Mouse (Mus musculus) kidney, adult 2 months (tissue): ENCODE measurements around the gene AC192777.2. TPM values are rescaled to one million over a fixed set of nuclear protein-coding genes. Genes with fewer than 3 reads are reported as not detected.
"Not testable (repeated sequence)": the region's sequence is repeated elsewhere in the genome, so short reads cannot be mapped to it uniquely, and the experiment has no call there.

Source experiments
- DNase-seq: peaks from one replicate; pipeline ENCODE4 v3.0.0; 2021
- H3K27ac ChIP-seq: fragments of 200-500 bp; 2 replicates; pipeline ENCODE4 v1.5.1; 2012; ENCODE audit warnings: low read depth, low read length, control low read depth, inconsistent platforms; ENCODE audit not compliant: insufficient read depth
- H3K27me3 ChIP-seq: fragments of 200-500 bp; replicated peaks from 2 replicates; pipeline ENCODE4 v1.6.1; 2012; ENCODE audit warnings: mild to moderate bottlenecking, moderate library complexity, low read length, inconsistent platforms; ENCODE audit not compliant: control insufficient read depth, insufficient read depth
- H3K36me3 ChIP-seq: fragments of 200-500 bp; 2 replicates; pipeline ENCODE4 v1.6.1; 2012; ENCODE audit warnings: mild to moderate bottlenecking, moderate library complexity, low read length, inconsistent platforms; ENCODE audit not compliant: control insufficient read depth, insufficient read depth
- H3K4me1 ChIP-seq: fragments of 200-500 bp; 2 replicates; pipeline ENCODE4 v1.6.1; 2011; ENCODE audit warnings: low read length; ENCODE audit not compliant: control insufficient read depth, insufficient read depth
- H3K4me3 ChIP-seq: fragments of 200-500 bp; 2 replicates; pipeline ENCODE4 v1.5.1; 2011; ENCODE audit warnings: mild to moderate bottlenecking, low read depth, low read length, control low read depth; ENCODE audit not compliant: insufficient read depth
- WGBS: fragments of 180-500 bp; shearing (Covaris S2); methylation state at CpG from one replicate; pipeline ENCODE4 v1.1.7; 2018; 5-methylcytosine and 5-hydroxymethylcytosine counted together
- polyA plus RNA-seq: library from polyadenylated mRNA; depleted of rRNA; stranded (reverse); fragments of >200 nt; gene quantifications from 2 replicates; pipeline ENCODE4 v1.2.3, GENCODE M21; 2012; rRNA removed

AC192777.2 gene
- not detected in 2 replicates for polyA plus RNA-seq

- 81% methylated on average over 1 of the region's 1 CpGs for WGBS
- H3K4me1 ChIP-seq, H3K27me3 ChIP-seq, DNase-seq, H3K36me3 ChIP-seq, H3K27ac ChIP-seq, H3K4me3 ChIP-seq: not testable (repeated sequence)
Observed at GRCm38 (mm10) chr17:40095150-40095549, at the start of gene AC192777.2. Gene AC192777.2 (plus strand): TSS chr17:40095450.

- 72% methylated on average over 6 of the region's 6 CpGs for WGBS
- not testable (repeated sequence) for H3K4me3 ChIP-seq, H3K27ac ChIP-seq, H3K4me1 ChIP-seq, DNase-seq, H3K27me3 ChIP-seq, H3K36me3 ChIP-seq
Observed at GRCm38 (mm10) chr17:40116172-40116571, 20.9 kb downstream of the AC192777.2 start.

GRCm38 (mm10) chr17:40116877-40117276 lies 21.6 kb downstream of the AC192777.2 start:
- not testable (repeated sequence) for H3K4me1 ChIP-seq, H3K27me3 ChIP-seq, DNase-seq, H3K4me3 ChIP-seq, H3K36me3 ChIP-seq, H3K27ac ChIP-seq
- WGBS: 46% methylated on average over 4 of the region's 4 CpGs

Other genes starting within 250 kb of the AC192777.2 start
- not detected in 2 replicates for gene Esp38, start 144.9 kb upstream of the AC192777.2 start, polyA plus RNA-seq
- 0.08 TPM in 2 replicates for gene Pgk2, start 113.2 kb downstream of the AC192777.2 start, polyA plus RNA-seq
- 0.08 TPM in 1 of 2 replicates, not detected in the other for gene Crisp3, start 146.8 kb downstream of the AC192777.2 start, polyA plus RNA-seq
- gene Crisp1, start 223.8 kb downstream of the AC192777.2 start, polyA plus RNA-seq: 0.05 TPM in 1 of 2 replicates, not detected in the other